Mouse (Mus musculus) thymus, postnatal 25 days (tissue): ENCODE measurements around the gene Gm11172.
"Not testable (repeated sequence)": the region's sequence is repeated elsewhere in the genome, so short reads cannot be mapped to it uniquely, and the experiment has no call there.

Experiments used
- DNase-seq: peaks from one replicate; pipeline ENCODE4 v3.0.0; 2022

The Gm11172 gene

GRCm38 (mm10) chr16:10786288-10786687 is 26.4 kb upstream of the Gm11172 start:
- DNase-seq: peak; percentile 91

DNA sequence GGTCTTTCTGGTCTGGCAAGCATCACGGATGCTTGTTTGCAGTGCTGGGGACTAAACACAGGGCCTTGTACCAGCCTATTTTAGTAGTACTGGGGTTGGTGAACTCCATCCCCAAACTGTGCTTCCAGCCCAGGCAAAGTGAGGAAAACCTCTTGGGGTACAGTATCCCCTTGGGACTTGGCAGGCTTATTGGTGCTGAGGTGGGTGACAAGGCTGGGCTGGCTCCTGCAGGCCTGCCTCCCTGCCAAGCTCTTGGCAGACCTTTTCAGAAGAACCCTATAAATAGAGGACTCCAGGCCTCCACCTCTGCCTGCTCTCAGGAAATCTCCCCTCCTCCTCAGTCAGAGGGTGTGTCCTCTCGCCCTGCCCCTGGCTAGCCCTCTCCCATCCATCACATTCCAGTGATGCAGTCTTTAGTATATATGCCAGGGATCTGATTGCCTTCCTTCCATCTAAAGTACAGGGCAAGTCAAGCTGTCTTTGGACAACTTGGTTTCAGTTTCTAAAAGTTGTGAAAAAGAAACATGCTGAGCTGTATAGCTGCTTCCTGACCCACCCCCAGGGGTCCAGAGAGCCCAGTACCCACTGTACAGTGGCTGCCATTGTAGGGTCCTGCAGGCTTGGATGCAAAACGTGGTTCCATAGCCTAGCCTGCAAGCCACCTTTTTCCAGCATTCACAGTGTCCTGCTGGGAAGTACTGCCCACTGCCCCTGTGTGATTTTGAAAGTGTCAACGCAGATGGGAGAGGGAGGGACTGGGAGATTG is 25.8 kb upstream of the Gm11172 start:
- no peak for DNase-seq

- DNase-seq: no peak
Measured at GRCm38 (mm10) chr16:10787548-10788058, 25.1 kb upstream of the Gm11172 start.

DNA sequence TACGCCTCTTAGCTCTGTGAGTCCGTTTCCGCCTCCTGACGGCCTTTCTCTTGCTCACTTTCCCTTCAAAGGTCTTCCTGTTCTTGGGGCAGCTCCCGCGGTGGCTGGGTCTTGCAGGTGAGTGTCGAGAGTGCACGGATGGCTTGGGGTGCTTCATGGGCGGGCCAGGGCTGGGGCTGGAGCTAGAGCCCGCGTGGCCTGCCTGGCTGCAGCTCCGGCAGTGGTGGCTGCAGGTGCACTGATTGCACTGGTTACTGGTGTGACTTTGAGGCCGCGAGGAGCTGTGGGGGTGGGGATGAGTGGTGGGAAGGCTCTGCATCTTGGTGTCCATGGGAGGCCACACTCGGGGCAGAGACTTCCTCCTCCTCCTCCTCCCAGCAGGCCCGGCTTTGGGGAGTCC is 24.4 kb upstream of the Gm11172 start, which contains the start of gene Tnp2:
Tnp2 (minus strand) TSS at position 390 of the 400 bp plus-strand sequence.
- DNase-seq: peak; percentile 73

DNA sequence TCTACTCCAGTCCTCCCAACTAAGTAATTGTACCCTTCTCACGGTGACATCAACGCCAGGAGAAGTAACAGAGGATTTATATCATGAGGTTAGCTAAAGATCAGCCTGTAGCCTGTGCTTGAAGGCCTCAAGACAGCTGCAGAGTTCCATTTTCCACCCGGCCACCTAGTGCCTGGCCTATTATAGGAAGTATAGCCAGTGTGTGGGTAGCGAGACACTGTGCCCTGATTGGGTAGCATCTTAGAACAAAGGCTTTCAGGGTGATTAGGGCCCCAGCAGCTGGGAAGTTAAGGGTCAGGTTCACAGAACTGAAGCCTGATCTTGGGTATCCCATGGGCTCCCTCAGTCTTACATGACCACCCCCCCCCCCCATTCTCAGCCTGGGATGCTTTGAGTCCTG is 23.8 kb upstream of the Gm11172 start:
- no peak for DNase-seq

DNA sequence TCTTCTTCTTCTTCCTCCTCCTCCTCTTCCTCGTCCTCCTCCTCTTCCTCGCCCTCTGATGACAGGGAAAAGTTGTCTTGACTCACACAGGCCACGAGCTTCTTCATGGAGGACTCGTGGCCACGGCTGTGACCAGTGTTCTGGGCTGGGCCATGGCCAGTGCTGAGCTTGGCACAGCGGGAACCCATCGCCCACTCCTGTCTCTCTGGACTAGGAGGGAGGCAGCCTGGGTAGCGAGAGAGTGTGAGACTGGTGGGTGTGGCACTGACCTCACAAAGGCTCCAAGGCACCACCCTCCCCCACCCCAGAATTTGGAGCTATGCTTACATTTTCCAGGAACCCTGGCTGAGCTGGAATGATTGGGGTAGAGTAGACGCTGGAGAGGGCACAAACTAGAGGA is 22.0 kb upstream of the Gm11172 start, which contains the start of gene Prm3:
Prm3 (minus strand) TSS at position 213 of the 400 bp plus-strand sequence.
- DNase-seq: no peak

DNA sequence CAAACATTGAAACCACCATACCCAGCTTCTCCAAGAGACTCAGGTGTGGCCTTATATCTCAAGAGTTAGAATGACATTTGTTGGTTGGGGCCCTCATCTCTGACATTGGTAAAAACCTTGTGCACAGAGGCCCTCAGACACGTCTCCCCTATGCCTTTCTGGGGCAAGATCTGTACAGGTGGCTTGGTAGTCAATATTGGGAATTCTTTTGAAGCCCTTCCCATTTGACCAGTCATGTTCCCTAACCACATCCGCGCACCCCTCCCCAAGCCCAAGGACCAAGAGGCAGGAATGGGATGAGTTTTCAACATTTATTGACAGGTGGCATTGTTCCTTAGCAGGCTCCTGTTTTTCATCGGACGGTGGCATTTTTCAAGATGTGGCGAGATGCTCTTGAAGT is 16.7 kb upstream of the Gm11172 start, which contains the start of gene Prm2:
Prm2 (minus strand) TSS at position 101 of the 400 bp plus-strand sequence.
- DNase-seq: no peak

DNA sequence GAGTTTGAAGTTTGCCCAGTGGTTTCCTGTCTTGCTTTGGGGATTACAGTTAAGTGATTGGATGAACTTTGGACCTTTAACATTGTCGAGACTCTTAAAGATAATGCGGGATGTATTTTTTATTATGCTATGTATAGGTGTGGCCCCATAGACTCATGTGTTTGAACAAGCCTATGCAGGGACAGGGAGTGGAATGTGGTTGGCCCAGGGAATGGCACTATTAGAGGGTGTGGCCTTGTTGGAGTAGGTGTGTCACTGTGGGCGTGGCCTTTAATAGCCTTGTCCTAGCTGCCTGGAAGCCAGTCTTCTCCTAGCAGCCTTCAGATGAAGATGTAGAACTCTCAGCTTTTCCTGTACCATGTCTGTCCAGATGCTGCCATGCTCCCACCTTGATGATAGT is 10.3 kb upstream of the Gm11172 start:
- not testable (repeated sequence) for DNase-seq

DNA sequence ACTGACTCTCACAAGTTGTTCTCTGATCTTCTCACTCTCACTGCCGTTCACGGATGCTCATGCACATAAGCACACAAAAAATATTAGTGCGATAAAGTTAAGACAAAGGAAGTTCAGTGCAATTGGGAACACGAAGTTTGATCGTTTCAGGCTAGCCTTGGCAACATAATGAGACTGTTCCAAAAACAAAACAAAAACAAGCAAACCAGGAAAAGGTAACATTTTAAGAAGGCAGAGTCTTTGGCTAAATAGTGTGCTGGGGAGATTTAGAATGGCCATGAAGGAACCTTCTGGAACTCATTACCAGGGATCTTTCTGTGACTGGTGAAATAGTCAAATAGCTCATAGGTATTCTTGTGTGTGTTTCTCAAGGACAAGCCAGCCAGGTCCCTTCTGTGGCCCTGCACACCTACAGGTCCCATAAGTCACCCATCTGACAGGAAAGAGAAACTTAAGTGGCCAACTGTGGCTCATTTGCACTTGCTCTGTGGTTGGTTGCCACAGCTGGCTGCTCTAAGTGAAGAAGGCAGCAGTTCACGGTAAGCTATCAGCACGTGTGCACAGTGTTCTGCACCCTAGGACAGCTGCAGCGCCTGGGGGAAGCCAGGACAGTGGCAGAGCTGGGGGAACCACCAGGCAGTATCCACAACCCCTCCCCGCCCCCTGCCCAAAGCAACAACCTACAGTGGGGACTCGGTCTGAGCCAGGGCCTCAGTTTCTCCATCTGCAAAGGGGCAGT is 6.8 kb upstream of the Gm11172 start, which contains the start of gene Prm1:
Prm1 (minus strand) TSS at position 51 of the 739 bp plus-strand sequence.
- DNase-seq: peak; percentile 79

DNA sequence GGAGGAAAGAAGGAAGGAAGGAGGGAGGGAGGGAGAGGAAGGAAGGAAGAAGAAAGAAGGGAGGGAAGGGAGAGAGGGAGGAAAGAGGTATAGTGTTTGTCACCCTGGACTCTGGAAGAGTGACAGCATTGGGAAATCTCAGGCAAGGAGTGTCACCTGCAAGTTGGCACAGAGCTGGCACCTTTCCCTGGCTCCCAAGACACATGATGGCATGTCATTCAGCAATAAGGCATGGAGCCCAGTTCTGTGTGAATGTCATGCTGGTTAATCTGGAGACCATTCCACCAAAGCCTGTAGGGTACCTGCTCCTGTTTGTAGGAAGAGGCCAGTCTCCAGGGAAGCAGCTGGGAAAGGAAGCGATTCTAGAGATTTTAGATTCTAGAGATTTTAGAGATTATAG is 2.3 kb upstream of the Gm11172 start:
- DNase-seq: no peak

- peak; percentile 42 for DNase-seq
Measured at GRCm38 (mm10) chr16:10813726-10814125, 1.0 kb downstream of the Gm11172 start.

DNA sequence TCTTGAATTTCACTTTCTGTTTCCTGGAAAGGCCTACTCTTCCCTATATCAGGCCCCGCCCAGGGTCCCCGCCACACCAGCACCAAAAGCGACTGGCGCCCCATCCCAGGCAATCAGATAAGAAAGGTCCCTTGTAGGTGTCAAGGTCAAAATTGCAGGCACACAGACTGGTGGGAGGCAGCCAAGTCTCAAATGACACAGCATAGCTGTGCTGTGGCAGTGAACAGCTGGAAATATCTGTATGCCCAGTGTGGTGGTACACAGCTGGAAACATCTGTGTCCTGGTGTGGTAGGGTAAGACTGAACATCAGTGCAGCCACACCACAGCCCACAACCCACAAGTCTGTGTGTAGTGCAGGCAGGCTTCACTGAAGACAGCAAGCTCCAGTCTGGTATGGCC is 2.1 kb downstream of the Gm11172 start:
- peak; percentile 51 for DNase-seq

DNA sequence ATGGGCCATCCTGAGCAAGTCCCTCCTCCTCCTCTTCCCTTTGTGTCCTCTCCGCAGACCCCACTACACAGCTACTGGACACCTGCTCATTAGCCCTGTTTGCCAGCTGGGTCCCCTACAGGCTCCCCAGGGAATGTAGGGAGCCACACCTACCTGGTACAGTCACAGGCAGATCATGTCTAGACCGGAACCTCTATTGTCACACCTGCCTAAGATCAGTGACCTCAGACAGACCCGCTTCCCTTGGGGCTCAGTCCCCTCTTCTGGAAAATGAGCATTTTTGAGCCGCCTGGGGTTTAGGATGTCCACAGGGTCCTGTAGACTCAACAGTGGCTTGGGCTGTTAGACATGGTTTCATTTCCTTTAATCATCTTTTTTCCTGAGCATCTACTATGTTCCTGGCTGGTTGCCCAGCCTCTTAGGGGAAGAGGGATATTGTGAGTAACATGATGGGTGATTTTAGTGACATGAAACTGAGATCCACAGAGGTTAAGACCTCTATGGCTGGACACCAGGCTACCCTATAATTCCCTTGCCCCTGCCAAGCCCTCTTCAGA is 5.9 kb downstream of the Gm11172 start:
- no peak for DNase-seq

DNA sequence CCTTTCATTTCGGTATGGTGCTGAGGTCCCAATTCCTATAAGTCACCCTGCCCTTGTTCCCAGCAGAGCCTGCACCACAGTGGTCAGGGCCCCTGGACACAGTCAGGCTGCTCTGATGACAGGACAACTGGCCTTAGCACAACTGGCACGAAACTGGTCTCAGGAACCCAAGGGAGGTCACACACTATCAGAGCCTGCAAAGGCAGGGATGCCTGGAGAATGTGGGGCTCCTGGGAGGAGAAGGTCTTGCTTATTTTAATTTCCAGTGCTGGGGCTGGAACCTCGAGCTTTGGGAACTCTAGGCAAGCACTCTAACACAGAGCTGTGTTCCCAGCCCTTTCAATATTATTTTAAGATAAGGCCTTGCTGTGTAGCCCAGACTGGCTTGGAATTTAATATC is 7.3 kb downstream of the Gm11172 start:
- DNase-seq: no peak

DNA sequence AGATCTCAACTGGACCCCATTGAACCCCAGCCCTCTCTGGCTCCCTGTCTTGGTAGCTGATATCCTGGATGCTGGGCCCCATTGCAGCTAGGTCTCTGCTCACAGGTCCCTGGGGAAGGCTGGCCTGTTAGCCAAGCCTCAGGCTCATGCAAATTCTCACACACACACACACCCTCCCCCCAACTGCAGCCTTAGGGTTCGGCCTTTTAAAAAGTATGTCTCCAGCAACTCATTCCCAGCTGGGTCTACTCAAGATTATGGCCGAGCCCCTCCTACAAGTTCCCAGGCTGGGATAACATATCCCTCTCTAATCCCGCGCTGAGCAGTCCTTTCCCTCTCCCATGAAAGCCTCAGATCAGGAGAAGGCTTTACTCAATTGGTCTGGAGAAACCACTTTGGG is 8.7 kb downstream of the Gm11172 start:
- DNase-seq: no peak

DNA sequence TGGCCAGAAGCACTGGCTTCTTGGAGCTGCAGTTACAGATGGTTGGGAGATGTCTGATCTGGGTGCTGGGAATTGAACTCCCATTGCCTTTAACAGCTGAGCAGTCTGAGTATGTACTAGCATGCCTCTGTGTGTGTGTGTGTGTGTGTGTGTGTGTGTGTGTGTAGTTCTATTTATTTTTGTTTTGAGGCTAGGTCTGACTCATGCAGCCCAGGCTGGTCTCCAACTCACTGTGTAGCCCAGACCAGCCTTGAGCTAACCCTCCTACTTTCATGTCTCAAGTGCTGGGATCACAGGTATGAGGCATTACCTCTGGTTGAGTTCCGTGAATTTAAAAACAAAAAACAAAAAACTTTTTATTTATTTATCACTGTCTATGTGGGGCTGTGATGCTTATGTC is 11.8 kb downstream of the Gm11172 start:
- DNase-seq: no peak

- no peak for DNase-seq
Measured at GRCm38 (mm10) chr16:10825840-10826239, 13.1 kb downstream of the Gm11172 start.

DNA sequence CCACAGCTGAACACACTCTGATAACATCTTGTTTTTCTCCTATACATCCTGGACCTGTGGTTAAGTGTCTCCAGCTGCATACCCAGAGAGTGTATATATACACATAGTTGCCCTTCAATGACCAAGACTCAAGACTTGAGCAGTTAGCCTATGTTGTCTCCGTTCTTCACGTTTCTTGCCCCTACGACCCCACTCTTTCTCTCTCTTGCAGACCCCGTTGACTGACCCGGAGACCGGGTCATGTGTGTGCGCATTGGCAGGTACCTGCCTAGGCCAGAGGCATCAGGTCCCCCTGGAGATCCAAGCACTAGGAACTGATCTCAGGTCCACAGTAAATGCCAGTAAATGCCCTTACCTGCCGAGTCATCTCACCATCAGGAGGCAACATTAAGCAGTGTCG is 14.6 kb downstream of the Gm11172 start:
- DNase-seq: peak; percentile 60

DNA sequence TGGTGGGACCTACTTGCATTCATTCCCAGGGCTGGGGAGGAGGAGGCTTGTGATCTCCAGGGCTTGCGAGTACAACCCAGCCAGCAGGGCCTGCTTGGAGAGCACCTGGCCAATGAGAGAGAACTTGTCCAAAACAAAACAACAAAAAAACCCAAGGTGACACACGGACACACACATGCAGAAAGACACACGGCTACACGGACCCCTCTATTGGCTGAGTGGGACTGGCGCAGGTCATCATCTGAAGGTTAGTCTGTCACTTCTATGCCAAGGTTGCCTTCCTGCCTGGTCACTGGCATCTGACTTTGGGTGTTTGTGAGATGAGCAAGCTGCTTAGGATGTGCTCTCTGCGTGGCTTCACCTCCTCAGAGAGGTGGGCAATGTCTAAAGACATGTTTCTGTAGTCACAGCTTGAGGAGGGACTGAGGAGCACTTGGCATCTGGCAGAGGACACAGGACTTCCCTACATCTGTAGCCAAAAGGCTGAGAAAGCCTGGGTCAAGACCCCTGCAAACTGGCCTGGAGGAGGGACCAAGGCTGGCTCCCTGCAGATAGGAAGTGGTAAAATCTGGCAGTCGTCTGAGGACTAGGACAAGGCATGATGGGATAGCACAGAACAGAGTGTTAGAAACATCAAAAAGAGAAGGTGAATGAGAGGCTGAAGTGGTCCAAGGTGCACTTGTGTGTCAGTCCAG is 15.2 kb downstream of the Gm11172 start:
- DNase-seq: peak; percentile 62

DNA sequence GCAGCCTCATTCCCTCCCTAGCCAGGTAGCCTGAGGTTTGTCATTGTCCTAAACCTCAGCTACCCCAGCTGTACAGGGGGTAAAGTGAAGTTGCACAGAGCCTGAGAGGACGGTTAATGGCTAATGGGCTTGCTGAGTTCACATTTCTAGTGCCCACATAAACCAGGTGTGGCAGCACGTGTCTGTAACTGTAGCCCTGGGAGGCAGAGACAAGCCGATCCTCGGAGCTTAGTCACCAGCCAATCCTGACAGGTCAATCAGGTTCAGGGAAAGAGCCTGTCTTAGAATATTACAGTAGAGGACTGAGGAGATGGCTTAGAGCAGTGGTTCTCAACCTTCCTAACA is 15.7 kb downstream of the Gm11172 start:
- peak; percentile 54 for DNase-seq

DNA sequence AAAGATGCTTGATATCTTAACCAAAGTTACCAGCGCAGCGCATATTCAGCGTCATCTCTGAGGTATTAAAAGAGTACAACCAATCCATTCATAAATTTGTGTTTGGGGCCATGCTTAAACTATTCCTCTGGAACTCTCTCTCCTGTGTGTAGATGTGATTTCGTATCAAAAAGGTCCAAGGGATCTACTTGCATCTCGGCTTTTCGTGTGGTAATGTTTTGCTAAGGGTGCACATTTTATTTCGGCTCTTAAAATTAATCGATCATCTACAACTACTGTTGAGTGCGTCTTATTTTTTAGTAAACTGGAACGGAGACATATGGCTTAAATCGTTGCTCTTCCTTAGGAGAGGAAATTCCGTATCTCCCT is 21.8 kb downstream of the Gm11172 start:
- no peak for DNase-seq

GRCm38 (mm10) chr16:10834911-10835587 is 22.3 kb downstream of the Gm11172 start, which contains the start of gene Rmi2:
Gene Rmi2, plus strand, starts transcription at chr16:10835059.
- DNase-seq: peak; percentile 89
